Mouse (Mus musculus): ENCODE measurements around the gene Dcaf15. TPM values are rescaled to one million over a fixed set of nuclear protein-coding genes. Genes with fewer than 3 reads are reported as not detected.

Dcaf15 gene
- total and polyA plus RNA-seq, 3 experiments: 34.4 to 56.1 TPM; not detected in 1

GRCm38 (mm10) chr8:84069750-84070149, 34.8 kb downstream of the Dcaf15 start:
- Histone ChIP-seq H3K9ac (ENCODE audit: control insufficient read depth, low read depth, low read length, poor library complexity, severe bottlenecking) (no peak overlapping the region), H3K4me1 (ENCODE audit: control insufficient read depth in 1 of 2, insufficient read depth in 2 of 2, low read length in 2 of 2) (peaks cover 2 to 12% of the 10 kb centered on the region in 2 experiments), H3K9me3 (replicated peaks; ENCODE audit: insufficient read depth, low read length) (no peaks in the 10 kb centered on the region), H3K27ac (ENCODE audit: control insufficient read depth, low read depth, low read length) (no peak overlapping the region), H3K79me2 (ENCODE audit: control insufficient read depth, insufficient read depth, low read length, poor library complexity) (peaks cover 14% of the 10 kb centered on the region), H3K27me3 (ENCODE audit: control insufficient read depth in 1 of 2, insufficient read depth in 2 of 2, low read length in 2 of 2) (no peaks in the 10 kb centered on the region), H3K4me3 (ENCODE audit: control insufficient read depth in 1 of 2, insufficient read depth in 1 of 2, low read depth in 2 of 2, low read length in 2 of 2) (no peak overlapping the region), H3K36me3 (ENCODE audit: control insufficient read depth in 1 of 2, insufficient read depth in 2 of 2, low read length in 2 of 2) (peaks cover 0 to 15% of the 10 kb centered on the region in 2 experiments; a peak in 2 of 4 replicates)
- DNase-seq (ENCODE audit: low read depth, low spot score): no peak
- TF ChIP-seq MYC (IDR thresholded peaks at IDR 0.05; ENCODE audit: low read depth, low read length) (no peak), GABPA (IDR thresholded peaks at IDR 0.05; ENCODE audit: low read depth, low read length) (no peak), USF1 (IDR thresholded peaks at IDR 0.05; ENCODE audit: low read depth, low read length) (no peak), CHD2 (IDR thresholded peaks at IDR 0.05; ENCODE audit: low read length) (no peak), ZNF384 (IDR thresholded peaks at IDR 0.05; ENCODE audit: low read depth, low read length) (no peak), POLR2A (IDR thresholded peaks at IDR 0.05; ENCODE audit: control insufficient read depth in 1 of 2, insufficient read depth in 1 of 2, low read depth in 1 of 2, low read length in 2 of 2, poor library complexity in 1 of 2) (no peak), MAFK (IDR thresholded peaks at IDR 0.05; ENCODE audit: borderline replicate concordance, low read depth, low read length) (no peak), MXI1 (IDR thresholded peaks at IDR 0.05; ENCODE audit: low read depth, low read length) (no peak), USF2 (IDR thresholded peaks at IDR 0.05; ENCODE audit: borderline replicate concordance in 1 of 2, insufficient read depth in 1 of 2, low read depth in 1 of 2, low read length in 2 of 2) (no peak), CTCF (IDR thresholded peaks at IDR 0.05 in 2 of 3, conservative IDR thresholded peaks at IDR 0.05 in 1 of 3; ENCODE audit: control insufficient read depth in 1 of 3, insufficient read depth in 1 of 3, low read depth in 2 of 3, low read length in 3 of 3, poor library complexity in 1 of 3, severe bottlenecking in 1 of 3) (no peak), HCFC1 (IDR thresholded peaks at IDR 0.05; ENCODE audit: low read depth, low read length) (no peak), ELF1 (IDR thresholded peaks at IDR 0.05; ENCODE audit: low read depth, low read length) (no peak), MEF2A (IDR thresholded peaks at IDR 0.05; ENCODE audit: extremely low read depth, insufficient replicate concordance, low read depth, low read length, poor library complexity, severe bottlenecking) (no peak), TCF12 (IDR thresholded peaks at IDR 0.05; ENCODE audit: low read depth, low read length) (no peak), KAT2A (conservative IDR thresholded peaks at IDR 0.05; ENCODE audit: low read depth, low read length) (no peak), ETS1 (IDR thresholded peaks at IDR 0.05; ENCODE audit: low read depth, low read length) (no peak), MYB (IDR thresholded peaks at IDR 0.05; ENCODE audit: low read depth, low read length) (no peak), NELFE (IDR thresholded peaks at IDR 0.05; ENCODE audit: low read depth, low read length) (no peak), JUND (IDR thresholded peaks at IDR 0.05; ENCODE audit: low read depth, low read length) (no peak), SIN3A (IDR thresholded peaks at IDR 0.05; ENCODE audit: low read length) (no peak)

GRCm38 (mm10) chr8:84069169-84069568, 35.4 kb downstream of the Dcaf15 start:
- no peaks in the 10 kb centered on the region for H3K27me3 ChIP-seq (ENCODE audit: control insufficient read depth in 1 of 2, insufficient read depth in 2 of 2, low read length in 2 of 2)
- H3K9ac ChIP-seq (ENCODE audit: control insufficient read depth, low read depth, low read length, poor library complexity, severe bottlenecking): no peak overlapping the region
- no peak for TF ChIP-seq TCF12 (IDR thresholded peaks at IDR 0.05; ENCODE audit: low read depth, low read length)
- TF ChIP-seq ETS1 (IDR thresholded peaks at IDR 0.05; ENCODE audit: low read depth, low read length): no peak
- TF ChIP-seq GABPA (IDR thresholded peaks at IDR 0.05; ENCODE audit: low read depth, low read length): no peak
- TF ChIP-seq GATA1 (IDR thresholded peaks at IDR 0.05; ENCODE audit: low read depth, low read length): no peak
- no peak for TF ChIP-seq POLR2A (IDR thresholded peaks at IDR 0.05; ENCODE audit: control insufficient read depth in 1 of 2, insufficient read depth in 1 of 2, low read depth in 1 of 2, low read length in 2 of 2, poor library complexity in 1 of 2)
- no peak for TF ChIP-seq POLR2AphosphoS2 (IDR thresholded peaks at IDR 0.05; ENCODE audit: low read length)
- TF ChIP-seq UBTF (IDR thresholded peaks at IDR 0.05; ENCODE audit: borderline replicate concordance, insufficient read depth, low read depth, low read length): no peak
- no peak for TF ChIP-seq ZNF384 (IDR thresholded peaks at IDR 0.05; ENCODE audit: low read depth, low read length)
- TF ChIP-seq KAT2A (conservative IDR thresholded peaks at IDR 0.05; ENCODE audit: low read depth, low read length): no peak
- no peak for TF ChIP-seq ZC3H11A (IDR thresholded peaks at IDR 0.05; ENCODE audit: low read depth, low read length)
- no peak for TF ChIP-seq POLR2AphosphoS5 (IDR thresholded peaks at IDR 0.05; ENCODE audit: borderline replicate concordance, low read depth, low read length)
- TF ChIP-seq NELFE (IDR thresholded peaks at IDR 0.05; ENCODE audit: low read depth, low read length): no peak
- no peak for TF ChIP-seq NRF1 (IDR thresholded peaks at IDR 0.05; ENCODE audit: insufficient read depth, low read depth, low read length, poor library complexity, severe bottlenecking)
- TF ChIP-seq MAX (IDR thresholded peaks at IDR 0.05; ENCODE audit: low read length): no peak
- TF ChIP-seq BHLHE40 (IDR thresholded peaks at IDR 0.05; ENCODE audit: borderline replicate concordance, low read depth, low read length): no peak
- peaks cover 3 to 18% of the 10 kb centered on the region in 2 experiments for H3K4me1 ChIP-seq (ENCODE audit: control insufficient read depth in 1 of 2, insufficient read depth in 2 of 2, low read length in 2 of 2)
- no peaks in the 10 kb centered on the region for H3K9me3 ChIP-seq (replicated peaks; ENCODE audit: insufficient read depth, low read length)
- no peak overlapping the region for H3K4me3 ChIP-seq (ENCODE audit: control insufficient read depth in 1 of 2, insufficient read depth in 1 of 2, low read depth in 2 of 2, low read length in 2 of 2)
- peaks cover 0 to 20% of the 10 kb centered on the region in 2 experiments; a peak in 2 of 4 replicates for H3K36me3 ChIP-seq (ENCODE audit: control insufficient read depth in 1 of 2, insufficient read depth in 2 of 2, low read length in 2 of 2)
- no peak overlapping the region for H3K27ac ChIP-seq (ENCODE audit: control insufficient read depth, low read depth, low read length)
- no peak for DNase-seq (ENCODE audit: low read depth, low spot score)
- H3K79me2 ChIP-seq (ENCODE audit: control insufficient read depth, insufficient read depth, low read length, poor library complexity): peaks cover 14% of the 10 kb centered on the region

Measured in MEL (cell line).